Mouse (Mus musculus) layer of hippocampus, adult 2 months (tissue): ENCODE measurements around the gene Scarf2. TPM values are rescaled to one million over a fixed set of nuclear protein-coding genes. Genes with fewer than 3 reads are reported as not detected.
A peak's percentile ranks its signal among the peaks of the same experiment; 100 is the strongest.

ENCODE experiments used
- DNase-seq, 2 experiments: peaks; one replicate each; pipeline ENCODE4 v3.0.0; 2022; ENCODE audit warnings: low spot score in 2 of 2
- H3K27ac ChIP-seq: fragments of 200-600 bp; 2 replicates; pipeline ENCODE4 v1.8.1; 2022
- H3K4me3 ChIP-seq: fragments of 200-600 bp; 2 replicates; pipeline ENCODE4 v1.8.1; 2022; ENCODE audit warnings: mild to moderate bottlenecking
- CTCF ChIP-seq: fragments of 200-600 bp; conservative IDR thresholded peaks from 2 replicates; pipeline ENCODE4 v1.8.1; 2022; ENCODE audit warnings: antibody characterized with exemption, mild to moderate bottlenecking, moderate library complexity
- total RNA-seq, 2 experiments: library from RNA; stranded (reverse); gene quantifications; 2 replicates each; pipeline ENCODE4 v1.2.3; 2021

Gene Scarf2
- total RNA-seq, 2 experiments from 2014 or later = 2.5 to 2.7 TPM

- Histone ChIP-seq H3K27ac (no peak overlapping the region), H3K4me3 (peak overlapping the region; percentile 51)
- TF ChIP-seq CTCF = no peak
- peak in 1 of 2 experiments; percentile 51 for DNase-seq
Measured at GRCm38 (mm10) chr16:17802839-17803674, 6.0 kb downstream of the Scarf2 start.

- Histone ChIP-seq H3K27ac (no peak overlapping the region), H3K4me3 (peak overlapping the region; percentile 51)
- no peak for DNase-seq
- TF ChIP-seq CTCF = no peak
Measured at GRCm38 (mm10) chr16:17803675-17804448, 6.8 kb downstream of the Scarf2 start.

GRCm38 (mm10) chr16:17804449-17804912 lies 7.4 kb downstream of the Scarf2 start:
- DNase-seq = no peak
- peak overlapping the region; percentile 44 for H3K4me3 ChIP-seq

GRCm38 (mm10) chr16:17804982-17805381 lies 7.9 kb downstream of the Scarf2 start:
- H3K27ac ChIP-seq = no peak overlapping the region
- H3K4me3 ChIP-seq = no peak overlapping the region; the same call in 1 of the 2 replicates
- TF ChIP-seq CTCF = no peak
- no peak for DNase-seq

More at GRCm38 (mm10) chr16:17804449-17804912, 7.4 kb downstream of the Scarf2 start:
- TF ChIP-seq CTCF = no peak
- H3K27ac ChIP-seq = no peak overlapping the region

- H3K27ac ChIP-seq = peak overlapping the region; percentile 90
- DNase-seq = no peak
- peak overlapping the region; percentile 71 for H3K4me3 ChIP-seq
- TF ChIP-seq CTCF = no peak
Measured at GRCm38 (mm10) chr16:17806581-17807191, 9.6 kb downstream of the Scarf2 start.

- H3K27ac ChIP-seq = peak overlapping the region; percentile 90
- H3K4me3 ChIP-seq = peak overlapping the region; percentile 71
- DNase-seq = peak; percentile 86 to 91
- TF ChIP-seq CTCF = no peak
Measured at GRCm38 (mm10) chr16:17807192-17808009, 10.3 kb downstream of the Scarf2 start.

GRCm38 (mm10) chr16:17809125-17809524 lies 12.0 kb downstream of the Scarf2 start:
- H3K4me3 ChIP-seq = no peak overlapping the region
- no peak for TF ChIP-seq CTCF
- no peak for DNase-seq
- H3K27ac ChIP-seq = no peak overlapping the region

GRCm38 (mm10) chr16:17809711-17810110 lies 12.6 kb downstream of the Scarf2 start:
- DNase-seq = no peak
- TF ChIP-seq CTCF = no peak
- no peak overlapping the region for H3K27ac ChIP-seq
- H3K4me3 ChIP-seq = no peak overlapping the region

GRCm38 (mm10) chr16:17812120-17812519 lies 15.0 kb downstream of the Scarf2 start:
- peak; percentile 94 for TF ChIP-seq CTCF
- H3K27ac ChIP-seq = no peak overlapping the region
- DNase-seq = no peak
- no peak overlapping the region for H3K4me3 ChIP-seq

- DNase-seq = no peak
- no peak overlapping the region for H3K27ac ChIP-seq
- TF ChIP-seq CTCF = no peak
- H3K4me3 ChIP-seq = no peak overlapping the region
Measured at GRCm38 (mm10) chr16:17813173-17813572, 16.1 kb downstream of the Scarf2 start.

GRCm38 (mm10) chr16:17815411-17816402 lies 18.6 kb downstream of the Scarf2 start:
- peak; percentile 90 for TF ChIP-seq CTCF
- peak overlapping the region; percentile 54 for H3K4me3 ChIP-seq
- peak overlapping the region; percentile 81 for H3K27ac ChIP-seq
- peak in 1 of 2 experiments; percentile 61 for DNase-seq
